Mouse (Mus musculus) ES-E14 (cell line): ENCODE results near the gene Trmt61a. TPM values are rescaled to one million over a fixed set of nuclear protein-coding genes. Genes with fewer than 3 reads are reported as not detected.

Source experiments
- DNase-seq: peaks from one replicate; pipeline ENCODE4 v3.0.0-alpha.2; 2013; ENCODE audit warnings: low read depth, low spot score
- H3K27ac ChIP-seq: 2 replicates; pipeline ENCODE4 v1.5.1; 2012; ENCODE audit warnings: low read depth, mild to moderate bottlenecking, low read length, moderate library complexity, mixed read lengths; ENCODE audit not compliant: poor library complexity, insufficient read depth, severe bottlenecking
- H3K36me3 ChIP-seq: 2 replicates; pipeline ENCODE4 v1.6.1; 2012; ENCODE audit warnings: mild to moderate bottlenecking, low read length, moderate library complexity, mixed read lengths; ENCODE audit not compliant: control insufficient read depth, poor library complexity, insufficient read depth, severe bottlenecking
- H3K4me1 ChIP-seq, 2 experiments: fragments of 150-350 bp in 1 of 2; sonication (generic) in 1 of 2; 2 replicates each; pipeline ENCODE4 v1.6.1; 2012; ENCODE audit warnings: low read length in 2 of 2, mild to moderate bottlenecking in 1 of 2, mixed read lengths in 1 of 2; ENCODE audit not compliant: control insufficient read depth in 2 of 2, insufficient read depth in 2 of 2, poor library complexity in 1 of 2
- H3K4me3 ChIP-seq, 2 experiments: fragments of 150-350 bp in 1 of 2; sonication (generic) in 1 of 2; 2 replicates each; pipeline ENCODE4 v1.5.1; 2012; ENCODE audit warnings: low read length in 2 of 2, low read depth in 1 of 2, mild to moderate bottlenecking in 1 of 2, mixed read lengths in 1 of 2; ENCODE audit not compliant: insufficient read depth in 1 of 2, poor library complexity in 1 of 2, severe bottlenecking in 1 of 2
- H3K9ac ChIP-seq: 2 replicates; pipeline ENCODE4 v1.6.1; 2012; ENCODE audit warnings: low read depth, mild to moderate bottlenecking, low read length, mixed read lengths; ENCODE audit not compliant: poor library complexity, insufficient read depth, severe bottlenecking
- H3K9me3 ChIP-seq: fragments of 150-350 bp; sonication (generic); 2 replicates; pipeline ENCODE4 v1.6.1; 2012; ENCODE audit warnings: low read depth, mild to moderate bottlenecking, low read length; ENCODE audit not compliant: control insufficient read depth, insufficient read depth
- CHD2 ChIP-seq: IDR thresholded peaks from 2 replicates; pipeline ENCODE4 v1.6.1; 2014; ENCODE audit warnings: mild to moderate bottlenecking, low read depth, low read length, inconsistent platforms
- HCFC1 ChIP-seq: IDR thresholded peaks from 2 replicates; pipeline ENCODE4 v1.6.1; 2012; ENCODE audit warnings: low read length, inconsistent platforms, borderline replicate concordance; ENCODE audit not compliant: insufficient read depth
- MAFK ChIP-seq: IDR thresholded peaks from 2 replicates; pipeline ENCODE4 v1.6.1; 2014; ENCODE audit warnings: mild to moderate bottlenecking, low read depth, low read length, inconsistent platforms; ENCODE audit not compliant: insufficient read depth
- ZC3H11A ChIP-seq: IDR thresholded peaks from 2 replicates; pipeline ENCODE4 v1.6.1; 2012; ENCODE audit warnings: low read depth, mild to moderate bottlenecking, inconsistent platforms, low read length, borderline replicate concordance
- ZNF384 ChIP-seq: IDR thresholded peaks from 2 replicates; pipeline ENCODE4 v1.6.1; 2012; ENCODE audit warnings: low read depth, low read length, inconsistent platforms
- in situ Hi-C, 2 experiments: fragments of 600-800 bp; cut with MboI; formaldehyde crosslinking; loops; one replicate each; pipeline ENCODE4 v1.15.1; 2025; ENCODE audit warnings: low sequenced_read_pairs in 2 of 2, inconsistent platforms in 1 of 2; ENCODE audit not compliant: unreplicated experiment in 2 of 2
- total RNA-seq: library from RNA; depleted of rRNA; stranded (reverse); fragments of 300-350 nt; gene quantifications from 2 replicates; pipeline ENCODE4 v1.2.3, GENCODE M21; 2012

The Trmt61a gene
- total RNA-seq, 1 experiment: 32.6 TPM

GRCm38 (mm10) chr12:111664144-111664634 lies 13.7 kb upstream of the Trmt61a start:
- peak overlapping the region; percentile 45; the same call in 1 of the 2 replicates for H3K9ac ChIP-seq
- peak overlapping the region; percentile 15 to 26; a peak in 3 of 4 replicates for H3K4me3 ChIP-seq
- TF ChIP-seq ZC3H11A: no peak
- no peak for TF ChIP-seq ZNF384
- in situ Hi-C loops: no loop called here
- DNase-seq: no peak
- H3K9me3 ChIP-seq: no peaks in the 10 kb centered on the region
- H3K36me3 ChIP-seq: peaks cover 3% of the 10 kb centered on the region; the same call in 1 of the 2 replicates
- peaks cover 8 to 20% of the 10 kb centered on the region in 2 experiments for H3K4me1 ChIP-seq
- H3K27ac ChIP-seq: peak overlapping the region; percentile 64; the same call in 1 of the 2 replicates

- TF ChIP-seq HCFC1: no peak
- TF ChIP-seq MAFK: no peak
- no peak for TF ChIP-seq ZC3H11A
- TF ChIP-seq CHD2: no peak
- no peak for TF ChIP-seq ZNF384
- in situ Hi-C loops: no loop called here
- Histone ChIP-seq H3K9me3 (no peaks in the 10 kb centered on the region), H3K4me1 (peaks cover 8 to 22% of the 10 kb centered on the region in 2 experiments), H3K36me3 (peaks cover 14% of the 10 kb centered on the region), H3K4me3 (no peak overlapping the region), H3K27ac (no peak overlapping the region), H3K9ac (no peak overlapping the region)
- DNase-seq: no peak
Observed at GRCm38 (mm10) chr12:111665041-111665880, 12.6 kb upstream of the Trmt61a start.

DNA sequence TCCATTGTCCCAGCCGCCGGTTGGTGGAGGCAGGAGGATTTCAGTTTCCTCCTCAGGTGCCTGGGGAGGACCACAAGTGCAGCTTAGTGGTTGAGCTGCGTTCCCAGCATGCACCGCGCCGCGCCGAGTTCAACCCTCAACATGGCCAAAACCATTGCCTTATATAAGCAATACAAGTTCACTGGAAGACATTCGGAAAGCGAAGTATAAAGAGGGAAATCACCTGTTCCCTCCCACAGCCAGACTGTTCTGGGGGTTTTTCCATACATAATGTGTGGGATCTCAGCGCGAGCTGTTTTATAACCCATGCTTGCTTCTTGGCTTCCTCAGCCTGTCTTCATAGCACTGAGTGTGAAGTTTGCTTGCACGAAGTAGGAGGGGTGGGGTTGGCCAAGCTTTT lies 11.5 kb upstream of the Trmt61a start:
- Histone ChIP-seq H3K9me3 (no peaks in the 10 kb centered on the region), H3K9ac (no peak overlapping the region), H3K4me3 (no peak overlapping the region), H3K4me1 (peaks cover 5 to 16% of the 10 kb centered on the region in 2 experiments; a peak in 3 of 4 replicates), H3K27ac (no peak overlapping the region), H3K36me3 (peaks cover 25% of the 10 kb centered on the region)
- in situ Hi-C loops: no loop called here
- no peak for TF ChIP-seq CHD2
- no peak for DNase-seq

DNA sequence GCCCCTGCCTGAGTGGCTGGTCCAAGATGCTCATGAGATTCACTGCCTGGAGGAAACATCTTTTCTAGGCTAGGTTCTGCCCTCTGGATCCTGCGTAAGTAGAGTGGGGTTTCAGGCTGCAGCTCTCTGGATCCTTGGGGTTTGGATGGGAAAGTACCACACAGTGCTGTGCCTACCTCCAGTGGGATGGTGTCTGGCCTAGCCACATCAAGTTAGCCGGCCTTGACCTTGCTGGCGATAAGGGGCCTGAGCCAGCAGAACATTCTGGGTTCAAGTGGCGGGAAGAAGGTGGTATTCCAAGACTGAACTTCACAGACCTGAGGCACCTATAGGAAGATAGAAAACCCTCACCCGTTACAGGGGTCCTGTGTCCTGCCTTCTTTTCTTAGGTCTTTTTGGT lies 10.5 kb upstream of the Trmt61a start:
- H3K27ac ChIP-seq: no peak overlapping the region
- peaks cover 25% of the 10 kb centered on the region for H3K36me3 ChIP-seq
- H3K4me3 ChIP-seq: no peak overlapping the region
- H3K9ac ChIP-seq: no peak overlapping the region
- no peaks in the 10 kb centered on the region for H3K9me3 ChIP-seq
- DNase-seq: no peak
- TF ChIP-seq MAFK: no peak
- TF ChIP-seq ZNF384: no peak
- no peak for TF ChIP-seq CHD2
- TF ChIP-seq HCFC1: no peak
- no peak for TF ChIP-seq ZC3H11A
- peaks cover 5 to 16% of the 10 kb centered on the region in 2 experiments; a peak in 3 of 4 replicates for H3K4me1 ChIP-seq
- in situ Hi-C loops: no loop called here

GRCm38 (mm10) chr12:111668457-111668912 lies 9.4 kb upstream of the Trmt61a start:
- H3K9ac ChIP-seq: peak overlapping the region; percentile 42; the same call in 1 of the 2 replicates
- no peaks in the 10 kb centered on the region for H3K9me3 ChIP-seq
- TF ChIP-seq ZC3H11A: 0 out of 2 replicates have a peak, but pooled peaks have one; percentile 43
- peak; percentile 44; the same call in 1 of the 2 replicates for TF ChIP-seq CHD2
- TF ChIP-seq ZNF384: 0 out of 2 replicates have a peak, but pooled peaks have one; percentile 40
- peak; percentile 45; the same call in 1 of the 2 replicates for TF ChIP-seq MAFK
- TF ChIP-seq HCFC1: 0 out of 2 replicates have a peak, but pooled peaks have one; percentile 22
- H3K27ac ChIP-seq: peak overlapping the region; percentile 52
- in situ Hi-C loops: no loop called here
- no peak overlapping the region for H3K4me3 ChIP-seq
- peaks cover 3 to 19% of the 10 kb centered on the region in 2 experiments; a peak in 3 of 4 replicates for H3K4me1 ChIP-seq
- peaks cover 25% of the 10 kb centered on the region for H3K36me3 ChIP-seq
- peak; percentile 95 for DNase-seq
